Comparison of ENCODE assay signal across 8 mouse cellular contexts in genomic region chr19:46511263-46511662, GRCm38 (mm10). TPM values are rescaled to one million over a fixed set of nuclear protein-coding genes. Genes with fewer than 3 reads are reported as not detected.
DNase-seq lines count a peak whose midpoint lies in the region; ATAC-seq and TF ChIP-seq lines count a peak whose summit lies in the region.

No protein-coding gene starts in this region.

- H3K4me1 ChIP-seq in kidney, embryonic 14.5 days (ENCODE audit: control insufficient read depth, insufficient read depth, low read length) = peaks cover 40% of the 10 kb centered on the region
- peaks cover 71% of the 10 kb centered on the region for H3K4me1 ChIP-seq in bone marrow macrophage, adult 2 months (ENCODE audit: control insufficient read depth, insufficient read depth, low read length)
- H3K4me1 ChIP-seq in intestine, embryonic 16.5 days (ENCODE audit: control insufficient read depth, insufficient read depth, low read length) = peaks cover 57% of the 10 kb centered on the region
- peaks cover 97% of the 10 kb centered on the region for H3K4me1 ChIP-seq in megakaryocyte, embryonic 14.5 days
- H3K4me1 ChIP-seq in cerebellum, adult 2 months (ENCODE audit: control insufficient read depth, insufficient read depth, low read length) = peaks cover 27% of the 10 kb centered on the region

- 84% methylated on average over 10 of the region's 10 CpGs for WGBS in kidney, embryonic 14.5 days
- WGBS in intestine, embryonic 16.5 days = 73% methylated on average over 10 of the region's 10 CpGs
- 68% methylated on average over 10 of the region's 10 CpGs for WGBS in cerebellum, adult 2 months

- TF ChIP-seq POLR2A in bone marrow macrophage, adult 2 months (IDR thresholded peaks at IDR 0.05; ENCODE audit: borderline replicate concordance, low read depth, low read length) = no peak
- no peak for TF ChIP-seq POLR2A in cerebellum, adult 2 months (IDR thresholded peaks at IDR 0.05; ENCODE audit: borderline replicate concordance, insufficient read depth, low read length)

- no peak overlapping the region for H3K4me2 ChIP-seq in kidney, embryonic 14.5 days (replicated peaks; ENCODE audit: low read depth, low read length)
- H3K4me2 ChIP-seq in intestine, embryonic 16.5 days (ENCODE audit: low read depth, low read length) = no peak overlapping the region

- H3K36me3 ChIP-seq in kidney, embryonic 14.5 days (ENCODE audit: control insufficient read depth, insufficient read depth, low read length) = peaks cover 76% of the 10 kb centered on the region
- peaks cover 32% of the 10 kb centered on the region for H3K36me3 ChIP-seq in intestine, embryonic 16.5 days (ENCODE audit: control insufficient read depth, insufficient read depth, low read length)
- peaks cover 99% of the 10 kb centered on the region for H3K36me3 ChIP-seq in megakaryocyte, embryonic 14.5 days (replicated peaks; ENCODE audit: low read length)

- H3K27me3 ChIP-seq in kidney, embryonic 14.5 days (ENCODE audit: control insufficient read depth, insufficient read depth, low read length) = no peaks in the 10 kb centered on the region
- H3K27me3 ChIP-seq in intestine, embryonic 16.5 days (replicated peaks; ENCODE audit: control insufficient read depth, insufficient read depth, low read length) = no peaks in the 10 kb centered on the region
- no peaks in the 10 kb centered on the region for H3K27me3 ChIP-seq in megakaryocyte, embryonic 14.5 days (replicated peaks)
- no peaks in the 10 kb centered on the region for H3K27me3 ChIP-seq in cerebellum, adult 2 months (ENCODE audit: control insufficient read depth, insufficient read depth, low read length)

- H3K9ac ChIP-seq in kidney, embryonic 14.5 days (ENCODE audit: low read depth, low read length) = no peak overlapping the region
- 0 out of 2 replicates have a peak overlapping the region, but pooled peaks have one; percentile 17 for H3K9ac ChIP-seq in intestine, embryonic 16.5 days (ENCODE audit: low read depth, low read length)

- no peaks in the 10 kb centered on the region for H3K9me3 ChIP-seq in kidney, embryonic 14.5 days (ENCODE audit: control insufficient read depth, low read length)
- no peaks in the 10 kb centered on the region for H3K9me3 ChIP-seq in intestine, embryonic 16.5 days (ENCODE audit: control insufficient read depth, low read length)
- H3K9me3 ChIP-seq in megakaryocyte, embryonic 14.5 days = no peaks in the 10 kb centered on the region

- H3K27ac ChIP-seq in kidney, embryonic 14.5 days (ENCODE audit: low read depth, low read length) = no peak overlapping the region; the same call in 1 of the 2 replicates
- peak overlapping the region; percentile 93 for H3K27ac ChIP-seq in bone marrow macrophage, adult 2 months (ENCODE audit: insufficient read depth, low read depth, low read length)
- 0 out of 2 replicates have a peak overlapping the region, but pooled peaks have one; percentile 6 for H3K27ac ChIP-seq in intestine, embryonic 16.5 days (ENCODE audit: low read length)
- no peak overlapping the region for H3K27ac ChIP-seq in cerebellum, adult 2 months (ENCODE audit: insufficient read depth, low read length)

- no peak overlapping the region for H3K4me3 ChIP-seq in kidney, embryonic 14.5 days (ENCODE audit: low read length)
- peak overlapping the region; percentile 31 for H3K4me3 ChIP-seq in bone marrow macrophage, adult 2 months (ENCODE audit: insufficient read depth, low read length)
- H3K4me3 ChIP-seq in intestine, embryonic 16.5 days (ENCODE audit: low read length) = no peak overlapping the region
- H3K4me3 ChIP-seq in megakaryocyte, embryonic 14.5 days (replicated peaks) = peak overlapping the region; percentile 87
- no peak overlapping the region for H3K4me3 ChIP-seq in cerebellum, adult 2 months (replicated peaks; ENCODE audit: insufficient read depth, low read depth, low read length)

- TF ChIP-seq CTCF in bone marrow macrophage, adult 2 months (IDR thresholded peaks at IDR 0.05; ENCODE audit: low read depth, low read length) = no peak
- TF ChIP-seq CTCF in cerebellum, adult 2 months (IDR thresholded peaks at IDR 0.05; ENCODE audit: borderline replicate concordance, insufficient read depth, low read depth, low read length) = no peak

- no peak for ATAC-seq in kidney, embryonic 14.5 days (ENCODE audit: low FRiP score, low TSS enrichment)
- ATAC-seq in intestine, embryonic 16.5 days = 0 out of 2 replicates have a peak, but pooled peaks have one; percentile 10

- peak; percentile 61 for DNase-seq in kidney, adult 11 months
- no peak for DNase-seq in left cerebral cortex, postnatal 14 days (ENCODE audit: low spot score in 2 of 2)
- DNase-seq in cerebellum, adult 2 months = no peak
- no peak for DNase-seq in embryo, embryonic 11 days

- intact Hi-C loops in left cerebral cortex, postnatal 14 days (cut with DNase I) = no loop called here

RNA-seq across cellular contexts. Expression of gene Trim8, which starts 9.8 kb away (rescaled TPM):
- 28.3 and 35.6 TPM in 2 replicates for polyA plus RNA-seq in kidney, embryonic 14.5 days (2014; fragmentation: Nextera tagmentation; extraction: Ambion mirVana)
- 66.3 and 69.0 TPM in 2 replicates for polyA plus RNA-seq in bone marrow macrophage, adult 2 months (2012; ENCODE audit: insufficient read depth, insufficient read length, missing spikeins)
- polyA plus RNA-seq in intestine, embryonic 16.5 days (2015; fragmentation: Nextera tagmentation; extraction: Ambion mirVana) = 10.1 and 13.7 TPM in 2 replicates
- 207 and 435 TPM in 2 replicates for polyA plus RNA-seq in megakaryocyte, embryonic 14.5 days (2012; ENCODE audit: insufficient read depth, low replicate concordance)
- total RNA-seq in left cerebral cortex, postnatal 14 days (2021) = 100 to 1,000 TPM; 103 to 110 TPM
- 40.3 and 43.4 TPM in 2 replicates for polyA plus RNA-seq in cerebellum, adult 2 months (2012; rRNA removed)

Comparison
In these comparisons a context has a peak if more than half of its experiments do, and no peak if none do; other contexts are left out.
1. H3K27ac ChIP-seq: peak in bone marrow macrophage, adult 2 months (single experiment) and intestine, embryonic 16.5 days (single experiment); none in kidney, embryonic 14.5 days (single experiment) and cerebellum, adult 2 months (single experiment).
2. H3K4me3 ChIP-seq: peak in bone marrow macrophage, adult 2 months (single experiment) and megakaryocyte, embryonic 14.5 days (single experiment); none in kidney, embryonic 14.5 days (single experiment), intestine, embryonic 16.5 days (single experiment) and cerebellum, adult 2 months (single experiment).